8 mouse cellular contexts compared by ENCODE assay signal in genomic region chr7:12921705-12922465, GRCm38 (mm10). TPM values are rescaled to one million over a fixed set of nuclear protein-coding genes. Genes with fewer than 3 reads are reported as not detected.
A peak's percentile ranks its signal among the peaks of the same experiment; 100 is the strongest.
DNase-seq lines count a peak whose midpoint lies in the region; ATAC-seq lines count a peak whose summit lies in the region.

TSS of gene Rps5 (plus strand) at chr7:12922290.

- peak; percentile 97 for ATAC-seq in intestine, embryonic 14.5 days (replicated peaks; ENCODE audit: low FRiP score, low TSS enrichment, low read depth)

- intact Hi-C loops in left cerebral cortex, postnatal 14 days (cut with DNase I), result no loop called here

- H3K27me3 ChIP-seq in intestine, embryonic 14.5 days (replicated peaks; ENCODE audit: control insufficient read depth, insufficient read depth, low read length), result peaks cover under 1% of the 10 kb centered on the region; the same call in 1 of the 2 replicates

- DNase-seq in adrenal gland, adult 18-20 months (ENCODE audit: low spot score in 2 of 2), result peak; percentile 92 to 95
- DNase-seq in embryo, embryonic 11 days, result peak; percentile 99
- DNase-seq in gastrocnemius, postnatal 25 days, result peak; percentile 97
- DNase-seq in intestine, embryonic 14.5 days (ENCODE audit: low spot score), result peak; percentile 97
- peak; percentile 100 for DNase-seq in left cerebral cortex, postnatal 14 days (ENCODE audit: low spot score in 2 of 2)
- DNase-seq in mesoderm, embryonic 11.5 days (ENCODE audit: low read depth, low spot score), result peak; percentile 100
- DNase-seq in right cerebral cortex, postnatal 36 days (ENCODE audit: low spot score in 2 of 2), result peak; percentile 99
- DNase-seq in yolk sac, embryonic 10.5 days (ENCODE audit: low spot score), result peak; percentile 98

- peak within 1 kb of the TSS; percentile 80 for H3K4me3 ChIP-seq in intestine, embryonic 14.5 days (ENCODE audit: low read depth, low read length)

- peak within 1 kb of the TSS; percentile 97 for H3K27ac ChIP-seq in intestine, embryonic 14.5 days (ENCODE audit: low read depth)

- peaks cover 40% of the 10 kb centered on the region for H3K36me3 ChIP-seq in intestine, embryonic 14.5 days (ENCODE audit: control insufficient read depth, insufficient read depth, low read length)

- under 1% methylated on average over 55 of the region's 55 CpGs for whole genome bisulfite sequencing in intestine, embryonic 14.5 days

- H3K4me1 ChIP-seq in intestine, embryonic 14.5 days (replicated peaks; ENCODE audit: control insufficient read depth, insufficient read depth, low read length), result peaks cover 14% of the 10 kb centered on the region; the same call in 1 of the 2 replicates

- no peaks in the 10 kb centered on the region for H3K9me3 ChIP-seq in intestine, embryonic 14.5 days (ENCODE audit: control insufficient read depth, low read length)

- peak within 1 kb of the TSS; percentile 89 for H3K4me2 ChIP-seq in intestine, embryonic 14.5 days (ENCODE audit: low read length)

- H3K9ac ChIP-seq in intestine, embryonic 14.5 days (ENCODE audit: low read length), result peak within 1 kb of the TSS; percentile 86

RNA-seq across cellular contexts. Expression of gene Rps5, which starts in this region (rescaled TPM):
- 100 to 1,000 TPM; 896 to 922 TPM for total RNA-seq in adrenal gland, adult 18-20 months (2021)
- total RNA-seq in gastrocnemius, postnatal 25 days (2021), result 100 to 1,000 TPM; 498 to 510 TPM
- 1,510 and 1,578 TPM in 2 replicates for polyA plus RNA-seq in intestine, embryonic 14.5 days (2014; fragmentation: Nextera tagmentation; extraction: Ambion mirVana)
- total RNA-seq in left cerebral cortex, postnatal 14 days (2021), result 100 to 1,000 TPM; 363 to 401 TPM

Comparison
In these comparisons a context has a peak if more than half of its experiments do, and no peak if none do; other contexts are left out.
1. Peak in every context shown above with its lines: DNase-seq, ATAC-seq, H3K4me3 ChIP-seq and H3K27ac ChIP-seq.